Mouse (Mus musculus) cerebellum, adult 18-20 months (tissue): ENCODE data around the gene Rcbtb2.

ENCODE experiments used
- DNase-seq, 2 experiments: peaks; one replicate each; pipeline ENCODE4 v3.0.0; 2021

Gene Rcbtb2

GRCm38 (mm10) chr14:73217062-73217461 lies 94.2 kb downstream of the Rcbtb2 start:
- peak; percentile 22 to 44 for DNase-seq

GRCm38 (mm10) chr14:73222316-73222970 lies 99.6 kb downstream of the Rcbtb2 start:
- no peak for DNase-seq

GRCm38 (mm10) chr14:73226346-73226745 lies 103.5 kb downstream of the Rcbtb2 start:
- peak; percentile 45 to 47 for DNase-seq

GRCm38 (mm10) chr14:73226849-73227248 lies 104.0 kb downstream of the Rcbtb2 start:
- no peak for DNase-seq

DNA sequence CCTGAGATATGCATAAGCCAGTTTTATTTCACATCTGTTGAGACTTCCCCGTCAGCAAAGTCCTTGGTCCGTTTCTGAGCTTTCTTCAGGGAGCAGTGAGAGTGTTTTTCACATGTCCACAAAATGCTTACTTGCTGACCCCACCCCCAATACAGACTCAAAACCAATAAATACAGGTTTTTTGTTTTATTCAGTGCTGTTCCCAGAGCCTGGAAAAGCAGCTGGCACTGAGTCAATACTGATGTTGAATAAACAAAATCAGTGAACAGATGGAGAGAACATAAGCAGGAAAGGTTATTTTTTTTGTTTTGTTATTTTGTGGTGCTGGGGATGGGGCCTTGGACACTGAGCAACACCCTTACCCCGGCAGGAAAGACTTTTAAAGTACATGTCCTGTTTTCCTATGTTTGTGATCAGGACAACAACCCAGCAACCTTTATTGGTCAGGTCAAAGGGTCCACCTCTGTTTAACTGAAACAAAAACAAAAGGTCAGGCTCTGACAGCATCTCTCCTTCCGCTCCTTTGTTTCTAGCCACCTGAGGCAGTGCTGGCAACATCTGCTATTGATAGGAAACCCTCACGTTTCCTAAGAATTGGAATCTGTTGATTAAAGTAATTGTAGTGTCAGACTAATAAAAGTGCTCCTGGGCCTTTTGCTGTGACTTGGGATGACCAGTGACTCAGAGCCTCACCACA lies 108.6 kb downstream of the Rcbtb2 start:
- DNase-seq = no peak

GRCm38 (mm10) chr14:73234468-73235031 lies 111.7 kb downstream of the Rcbtb2 start:
- DNase-seq = no peak

DNA sequence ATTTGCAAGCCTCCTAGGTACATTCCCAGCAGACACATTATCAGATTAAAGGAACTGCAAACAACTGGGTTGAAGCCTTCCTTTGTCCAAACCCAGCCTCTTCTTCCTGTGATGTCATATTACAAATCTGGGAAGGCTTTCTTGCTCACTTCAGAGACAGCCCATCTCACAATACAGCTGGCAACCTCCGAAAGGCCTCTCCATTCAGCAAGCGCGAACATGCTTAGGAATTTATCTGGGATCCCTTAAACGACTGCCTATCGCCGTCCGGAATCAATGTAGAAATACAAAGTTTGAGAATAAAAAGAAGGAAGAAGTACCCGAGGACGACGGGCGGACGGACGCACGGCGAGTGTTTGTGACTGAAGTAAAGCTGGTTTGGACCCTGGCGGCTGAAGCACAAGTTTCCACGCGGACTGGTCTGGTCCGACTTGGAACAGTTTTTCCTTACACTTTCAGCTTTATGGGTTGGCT lies 115.0 kb downstream of the Rcbtb2 start, which contains the start of gene Lpar6:
Lpar6 (plus strand) TSS at position 48 of the 474 bp plus-strand sequence.
- DNase-seq = no peak

- no peak for DNase-seq
Observed at GRCm38 (mm10) chr14:73238498-73239250, 115.8 kb downstream of the Rcbtb2 start.

DNA sequence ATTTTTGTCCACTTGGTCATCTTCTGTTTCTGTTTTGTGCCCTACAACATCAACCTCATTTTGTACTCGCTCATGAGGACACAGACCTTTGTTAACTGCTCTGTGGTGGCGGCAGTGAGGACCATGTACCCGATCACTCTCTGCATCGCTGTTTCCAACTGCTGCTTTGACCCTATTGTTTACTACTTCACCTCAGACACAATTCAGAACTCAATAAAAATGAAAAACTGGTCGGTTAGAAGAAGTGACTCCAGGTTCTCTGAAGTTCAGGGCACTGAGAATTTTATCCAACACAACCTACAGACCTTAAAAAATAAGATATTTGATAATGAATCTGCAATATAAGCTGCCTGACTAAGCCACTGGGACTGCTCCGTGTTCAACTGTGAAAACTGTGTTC lies 116.5 kb downstream of the Rcbtb2 start:
- DNase-seq = no peak

- DNase-seq = no peak
Observed at GRCm38 (mm10) chr14:73239857-73240256, 117.0 kb downstream of the Rcbtb2 start.

- DNase-seq = no peak
Observed at GRCm38 (mm10) chr14:73244061-73244597, 121.3 kb downstream of the Rcbtb2 start.

- DNase-seq = no peak
Observed at GRCm38 (mm10) chr14:73250056-73250455, 127.2 kb downstream of the Rcbtb2 start.

GRCm38 (mm10) chr14:73252276-73252675 lies 129.4 kb downstream of the Rcbtb2 start:
- no peak for DNase-seq

- no peak for DNase-seq
Observed at GRCm38 (mm10) chr14:73253453-73254251, 130.8 kb downstream of the Rcbtb2 start.

- DNase-seq = no peak
Observed at GRCm38 (mm10) chr14:73254412-73254811, 131.6 kb downstream of the Rcbtb2 start.

DNA sequence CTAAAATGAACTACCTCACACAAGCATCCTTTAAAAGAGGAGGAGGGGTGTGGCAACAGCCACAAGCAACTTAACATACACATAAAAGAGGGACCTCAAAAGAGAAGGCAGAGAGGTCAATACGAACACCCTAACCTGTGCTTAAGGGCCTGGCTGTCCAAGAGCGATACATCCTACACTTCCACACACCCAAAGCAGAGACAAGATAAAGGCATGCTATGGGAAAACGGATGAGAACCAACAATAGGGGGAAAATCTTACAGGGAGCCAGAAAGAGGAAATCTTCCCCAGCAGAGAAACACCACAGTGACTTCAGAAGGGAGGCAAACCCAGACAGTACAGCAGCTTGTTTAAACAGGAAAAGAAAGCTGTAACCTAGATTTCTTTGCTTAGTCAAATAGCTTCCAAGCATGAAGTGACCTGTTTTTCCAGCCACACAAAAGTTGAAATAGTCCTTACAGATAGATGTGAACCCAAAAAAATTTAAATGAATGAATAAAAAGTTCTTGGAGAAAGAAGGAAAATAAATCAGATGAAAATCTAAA lies 132.7 kb downstream of the Rcbtb2 start:
- DNase-seq = no peak

GRCm38 (mm10) chr14:73257348-73257747 lies 134.5 kb downstream of the Rcbtb2 start:
- no peak for DNase-seq
